Mouse (Mus musculus) retina, adult 2 months (tissue): ENCODE measurements around the gene Csrnp1.

ENCODE experiments used
- DNase-seq: peaks from one replicate; pipeline ENCODE4 v3.0.0-alpha.2; 2012; ENCODE audit warnings: low read depth, low spot score

Gene Csrnp1

GRCm38 (mm10) chr9:119948804-119949203, 35.7 kb downstream of the Csrnp1 start:
- DNase-seq, result no peak

GRCm38 (mm10) chr9:119945173-119945900, 39.1 kb downstream of the Csrnp1 start:
- DNase-seq, result no peak

- no peak for DNase-seq
These were observed 41.1 kb downstream of the Csrnp1 start for GRCm38 (mm10) chr9:119943326-119943725.

GRCm38 (mm10) chr9:119941861-119942260, 42.6 kb downstream of the Csrnp1 start:
- no peak for DNase-seq

- DNase-seq, result no peak
These were observed 43.1 kb downstream of the Csrnp1 start for GRCm38 (mm10) chr9:119941407-119941806.

GRCm38 (mm10) chr9:119939646-119940045, 44.8 kb downstream of the Csrnp1 start:
- no peak for DNase-seq

- no peak for DNase-seq
These were observed 46.0 kb downstream of the Csrnp1 start for GRCm38 (mm10) chr9:119938496-119938895.

- peak; percentile 79 for DNase-seq
These were observed 47.3 kb downstream of the Csrnp1 start, which contains the start of the genes Gorasp1 and Ttc21a for GRCm38 (mm10) chr9:119937005-119937773. TSS of gene Gorasp1 (minus strand) at chr9:119937565. TSS of gene Ttc21a (plus strand) at chr9:119937606.

- DNase-seq, result no peak
These were observed 50.8 kb downstream of the Csrnp1 start for GRCm38 (mm10) chr9:119933675-119934074.

- no peak for DNase-seq
These were observed 52.1 kb downstream of the Csrnp1 start for GRCm38 (mm10) chr9:119932358-119932757.

GRCm38 (mm10) chr9:119926497-119926896, 58.0 kb downstream of the Csrnp1 start:
- no peak for DNase-seq

- DNase-seq, result no peak
These were observed 58.7 kb downstream of the Csrnp1 start for GRCm38 (mm10) chr9:119925729-119926128.

- DNase-seq, result no peak
These were observed 59.3 kb downstream of the Csrnp1 start for GRCm38 (mm10) chr9:119925120-119925657.

- no peak for DNase-seq
These were observed 61.0 kb downstream of the Csrnp1 start for GRCm38 (mm10) chr9:119923462-119923861.
